28 mouse cellular contexts compared by ENCODE assay signal in the genomic region with DNA sequence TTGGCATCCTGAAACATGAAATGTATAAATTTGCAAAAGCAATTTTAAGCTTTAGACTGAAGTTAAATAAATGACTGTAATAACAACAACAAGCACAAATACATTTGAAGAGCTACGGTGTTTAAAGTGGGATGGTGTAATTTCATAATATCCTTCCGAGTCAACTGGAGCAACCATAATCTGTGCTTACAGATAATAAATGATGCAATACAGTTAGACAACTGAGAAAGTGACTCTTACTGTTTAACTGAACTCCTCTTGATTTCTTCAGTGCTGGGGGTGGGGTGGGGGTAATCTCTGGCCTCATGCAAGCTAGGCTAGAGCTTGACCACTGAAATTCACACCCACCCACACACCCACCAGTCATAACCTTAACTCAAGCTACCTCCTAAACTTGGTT. TPM values are rescaled to one million over a fixed set of nuclear protein-coding genes. Genes with fewer than 3 reads are reported as not detected.
DNase-seq lines count a peak whose midpoint lies in the region; ATAC-seq and TF ChIP-seq lines count a peak whose summit lies in the region.
"Had no signal": no experiment of that assay in that cellular context is flagged by ENCODE, and none has a peak within 500 bp of the region (broad histone marks: within the 10 kb centered on the region; RNA-seq: fewer than 3 reads in every experiment).

No protein-coding gene starts in this region.

- no peak overlapping the region for H3ac ChIP-seq in myocyte (ENCODE audit: control insufficient read depth, insufficient read length)

- H3K4me1 ChIP-seq in liver, postnatal 0 days (ENCODE audit: insufficient read depth): no peaks in the 10 kb centered on the region
- no peaks in the 10 kb centered on the region for H3K4me1 ChIP-seq in liver, embryonic 11.5 days (replicated peaks; ENCODE audit: control insufficient read depth, insufficient read depth, low read length)
- H3K4me1 ChIP-seq in neural tube, embryonic 15.5 days: no peaks in the 10 kb centered on the region
- H3K4me1 ChIP-seq: embryonic facial prominence, embryonic 10.5 days; embryonic facial prominence, embryonic 13.5 days; forebrain, embryonic 12.5 days; forebrain, embryonic 15.5 days had no signal

- no peaks in the 10 kb centered on the region for H3K79me2 ChIP-seq in myocyte (ENCODE audit: control insufficient read depth, insufficient read depth)

- no peak overlapping the region for H3K9ac ChIP-seq in liver, postnatal 0 days (replicated peaks)
- H3K9ac ChIP-seq in liver, embryonic 11.5 days (ENCODE audit: low read depth, low read length): no peak overlapping the region
- no peak overlapping the region for H3K9ac ChIP-seq in neural tube, embryonic 15.5 days (replicated peaks)
- H3K9ac ChIP-seq: embryonic facial prominence, embryonic 13.5 days; forebrain, embryonic 12.5 days; forebrain, embryonic 15.5 days; heart, embryonic 13.5 days; hindbrain, embryonic 14.5 days had no signal

- no peak overlapping the region for H3K27ac ChIP-seq in liver, postnatal 0 days (ENCODE audit: low read depth)
- H3K27ac ChIP-seq in liver, embryonic 11.5 days (ENCODE audit: low read depth, low read length): no peak overlapping the region
- H3K27ac ChIP-seq in layer of hippocampus, adult 2 months: no peak overlapping the region
- no peak overlapping the region for H3K27ac ChIP-seq in neural tube, embryonic 15.5 days (replicated peaks)
- H3K27ac ChIP-seq: embryonic facial prominence, embryonic 10.5 days; embryonic facial prominence, embryonic 13.5 days; forebrain, embryonic 12.5 days; forebrain, embryonic 15.5 days; heart, adult 2 months; heart, embryonic 10.5 days; heart, embryonic 13.5 days; hindbrain, embryonic 14.5 days; hindbrain, postnatal 0 days had no signal

- no peak overlapping the region for H3K4me3 ChIP-seq in liver, postnatal 0 days (ENCODE audit: low read depth, low read length)
- H3K4me3 ChIP-seq in liver, embryonic 11.5 days (ENCODE audit: low read depth, low read length): no peak overlapping the region
- no peak overlapping the region for H3K4me3 ChIP-seq in myocyte
- H3K4me3 ChIP-seq in layer of hippocampus, adult 2 months: no peak overlapping the region
- H3K4me3 ChIP-seq in neural tube, embryonic 15.5 days (replicated peaks): no peak overlapping the region
- H3K4me3 ChIP-seq: embryonic facial prominence, embryonic 10.5 days; embryonic facial prominence, embryonic 13.5 days; erythroblast, embryonic 14.5 days; forebrain, embryonic 12.5 days; forebrain, embryonic 15.5 days; heart, adult 2 months; heart, embryonic 10.5 days; heart, embryonic 13.5 days had no signal

- WGBS in liver, postnatal 0 days (ENCODE audit: insufficient replicate concordance): 37% methylated on average over 2 of the region's 2 CpGs
- 83% methylated on average over 2 of the region's 2 CpGs for WGBS in liver, embryonic 11.5 days
- WGBS in neural tube, embryonic 15.5 days: 95% methylated on average over 2 of the region's 2 CpGs

- H3K9me3 ChIP-seq in liver, postnatal 0 days (ENCODE audit: low read length): no peaks in the 10 kb centered on the region
- H3K9me3 ChIP-seq in liver, embryonic 11.5 days (ENCODE audit: control insufficient read depth, low read length): no peaks in the 10 kb centered on the region
- no peaks in the 10 kb centered on the region for H3K9me3 ChIP-seq in neural tube, embryonic 15.5 days (replicated peaks)
- H3K9me3 ChIP-seq: embryonic facial prominence, embryonic 10.5 days; embryonic facial prominence, embryonic 13.5 days; forebrain, embryonic 12.5 days; forebrain, embryonic 15.5 days; heart, embryonic 10.5 days; heart, embryonic 13.5 days had no signal

- no peak for TF ChIP-seq POLR2A in myocyte (IDR thresholded peaks at IDR 0.05; ENCODE audit: insufficient read length, low read depth)

- no peaks in the 10 kb centered on the region; the same call in 1 of the 2 replicates for H3K36me3 ChIP-seq in liver, postnatal 0 days (replicated peaks; ENCODE audit: insufficient read depth, low read length)
- H3K36me3 ChIP-seq in liver, embryonic 11.5 days (ENCODE audit: control insufficient read depth, insufficient read depth, low read length): no peaks in the 10 kb centered on the region
- H3K36me3 ChIP-seq in myocyte (ENCODE audit: control insufficient read depth, insufficient read depth): peaks cover 7% of the 10 kb centered on the region
- 0 out of 2 replicates have a peak, but pooled peaks cover 3% of the 10 kb centered on the region for H3K36me3 ChIP-seq in neural tube, embryonic 15.5 days

- no peaks in the 10 kb centered on the region for H3K27me3 ChIP-seq in liver, postnatal 0 days (ENCODE audit: insufficient read depth, low read length)
- no peaks in the 10 kb centered on the region for H3K27me3 ChIP-seq in liver, embryonic 11.5 days (replicated peaks; ENCODE audit: control insufficient read depth, insufficient read depth, low read length)
- no peaks in the 10 kb centered on the region for H3K27me3 ChIP-seq in myocyte (ENCODE audit: control insufficient read depth, insufficient read depth, insufficient read length)
- no peaks in the 10 kb centered on the region for H3K27me3 ChIP-seq in neural tube, embryonic 15.5 days (replicated peaks)
- H3K27me3 ChIP-seq: embryonic facial prominence, embryonic 13.5 days; forebrain, embryonic 12.5 days; forebrain, embryonic 15.5 days; heart, embryonic 13.5 days had no signal

- no peak overlapping the region for H3K4me2 ChIP-seq in liver, postnatal 0 days (ENCODE audit: low read depth, low read length)
- H3K4me2 ChIP-seq in liver, embryonic 11.5 days: no peak overlapping the region
- H3K4me2 ChIP-seq in myocyte (ENCODE audit: low read depth): no peak overlapping the region
- no peak overlapping the region for H3K4me2 ChIP-seq in neural tube, embryonic 15.5 days
- H3K4me2 ChIP-seq: embryonic facial prominence, embryonic 13.5 days; forebrain, embryonic 12.5 days; forebrain, embryonic 15.5 days; heart, embryonic 13.5 days; hindbrain, embryonic 14.5 days had no signal

- no peak for ATAC-seq in liver, postnatal 0 days
- ATAC-seq in liver, embryonic 11.5 days (replicated peaks; ENCODE audit: low FRiP score): no peak
- ATAC-seq in granulocyte monocyte progenitor cell, adult 5-6 weeks (replicated peaks; ENCODE audit: poor library complexity, severe bottlenecking): peak; percentile 87
- no peak for ATAC-seq in neural tube, embryonic 15.5 days (ENCODE audit: low FRiP score)
- ATAC-seq: activated CD4-positive, CD25-positive, alpha-beta regulatory T cell, adult 4 months; CD4-positive, CD25-positive, alpha-beta regulatory T cell, adult 4 months; forebrain, embryonic 15.5 days; hindbrain, postnatal 0 days; inflammation-experienced regulatory T-cells, adult 6 months had no signal

- peak; percentile 21; the same call in 1 of the 2 replicates for TF ChIP-seq EP300 in liver, postnatal 0 days (IDR thresholded peaks at IDR 0.05; ENCODE audit: low read depth)

- no peak for TF ChIP-seq CTCF in liver, postnatal 0 days (IDR thresholded peaks at IDR 0.05; ENCODE audit: low read depth)
- TF ChIP-seq CTCF in layer of hippocampus, adult 2 months (conservative IDR thresholded peaks at IDR 0.05): no peak

- no peak for DNase-seq in liver, postnatal 0 days
- no peak for DNase-seq in liver, embryonic 11.5 days (ENCODE audit: low spot score)
- DNase-seq in layer of hippocampus, adult 2 months (ENCODE audit: low spot score in 2 of 2): no peak
- DNase-seq: adrenal gland, postnatal 10 days; adrenal gland, postnatal 36 days; cerebellum, adult 18-20 months; cerebellum, adult 9-10 months; cerebellum, postnatal 14 days; embryo, embryonic 11 days; gastrocnemius, postnatal 25 days; heart, adult 2 months; heart, postnatal 14 days; heart, postnatal 4 days had no signal

TF ChIP-seq in myocyte, 11 proteins besides CTCF, POLR2A, EP300 and RAD21:
- TF ChIP-seq USF1 (IDR thresholded peaks at IDR 0.05; ENCODE audit: low read depth) (no peak), CEBPB (IDR thresholded peaks at IDR 0.05; ENCODE audit: insufficient read depth, poor library complexity, severe bottlenecking) (peak; percentile 64; the same call in 1 of the 2 replicates)

RNA-seq across cellular contexts. Expression of gene Pde6d, which starts 11.0 kb away (rescaled TPM):
- polyA plus RNA-seq in liver, postnatal 0 days (2015; fragmentation: Nextera tagmentation; extraction: Ambion mirVana): 25.2 and 29.6 TPM in 2 replicates
- 48.1 and 52.1 TPM in 2 replicates for polyA plus RNA-seq in liver, embryonic 11.5 days (2014; fragmentation: Nextera tagmentation; extraction: Ambion mirVana)
- 57.7 and 68.0 TPM in 2 replicates for total RNA-seq in granulocyte monocyte progenitor cell, adult 5-6 weeks (2014; fragmentation: Nextera tagmentation)
- 32.0 and 33.0 TPM in 2 replicates for total RNA-seq in granulocyte monocyte progenitor cell, adult 5-6 weeks (2017)
- polyA plus RNA-seq in myocyte (2012; fragmentation: generic; extraction: Trizol): 50.0 TPM
- total RNA-seq in layer of hippocampus, adult 2 months (2021): 10 to 100 TPM; 49.0 to 54.7 TPM
- 103 and 128 TPM in 2 replicates for polyA plus RNA-seq in neural tube, embryonic 15.5 days (2015; fragmentation: Nextera tagmentation; extraction: Ambion mirVana)

RNA-seq across cellular contexts. Expression of gene Cops7b, which starts 11.3 kb away (rescaled TPM):
- polyA plus RNA-seq in liver, postnatal 0 days (2015; fragmentation: Nextera tagmentation; extraction: Ambion mirVana): 8.5 and 9.8 TPM in 2 replicates
- polyA plus RNA-seq in liver, embryonic 11.5 days (2014; fragmentation: Nextera tagmentation; extraction: Ambion mirVana): 30.8 and 33.4 TPM in 2 replicates
- 22.1 and 29.3 TPM in 2 replicates for total RNA-seq in granulocyte monocyte progenitor cell, adult 5-6 weeks (2014; fragmentation: Nextera tagmentation)
- total RNA-seq in granulocyte monocyte progenitor cell, adult 5-6 weeks (2017): 19.9 and 24.2 TPM in 2 replicates
- 20.4 TPM for polyA plus RNA-seq in myocyte (2012; fragmentation: generic; extraction: Trizol)
- 10 to 100 TPM; 19.5 to 20.6 TPM for total RNA-seq in layer of hippocampus, adult 2 months (2021)
- polyA plus RNA-seq in neural tube, embryonic 15.5 days (2015; fragmentation: Nextera tagmentation; extraction: Ambion mirVana): 53.7 and 59.4 TPM in 2 replicates

RNA-seq across cellular contexts. Expression of gene Ptma, which starts 44.9 kb away (rescaled TPM):
- polyA plus RNA-seq in liver, postnatal 0 days (2015; fragmentation: Nextera tagmentation; extraction: Ambion mirVana): 750 and 799 TPM in 2 replicates
- polyA plus RNA-seq in liver, embryonic 11.5 days (2014; fragmentation: Nextera tagmentation; extraction: Ambion mirVana): 2,666 and 2,805 TPM in 2 replicates
- 3,814 and 3,953 TPM in 2 replicates for total RNA-seq in granulocyte monocyte progenitor cell, adult 5-6 weeks (2014; fragmentation: Nextera tagmentation)
- 7,771 and 8,789 TPM in 2 replicates for total RNA-seq in granulocyte monocyte progenitor cell, adult 5-6 weeks (2017)
- polyA plus RNA-seq in myocyte (2012; fragmentation: generic; extraction: Trizol): 593 TPM
- total RNA-seq in layer of hippocampus, adult 2 months (2021): 100 to 1,000 TPM; 478 to 491 TPM
- polyA plus RNA-seq in neural tube, embryonic 15.5 days (2015; fragmentation: Nextera tagmentation; extraction: Ambion mirVana): 1,254 and 1,565 TPM in 2 replicates
